13 mouse cellular contexts compared by ENCODE assay signal in the genomic region with DNA sequence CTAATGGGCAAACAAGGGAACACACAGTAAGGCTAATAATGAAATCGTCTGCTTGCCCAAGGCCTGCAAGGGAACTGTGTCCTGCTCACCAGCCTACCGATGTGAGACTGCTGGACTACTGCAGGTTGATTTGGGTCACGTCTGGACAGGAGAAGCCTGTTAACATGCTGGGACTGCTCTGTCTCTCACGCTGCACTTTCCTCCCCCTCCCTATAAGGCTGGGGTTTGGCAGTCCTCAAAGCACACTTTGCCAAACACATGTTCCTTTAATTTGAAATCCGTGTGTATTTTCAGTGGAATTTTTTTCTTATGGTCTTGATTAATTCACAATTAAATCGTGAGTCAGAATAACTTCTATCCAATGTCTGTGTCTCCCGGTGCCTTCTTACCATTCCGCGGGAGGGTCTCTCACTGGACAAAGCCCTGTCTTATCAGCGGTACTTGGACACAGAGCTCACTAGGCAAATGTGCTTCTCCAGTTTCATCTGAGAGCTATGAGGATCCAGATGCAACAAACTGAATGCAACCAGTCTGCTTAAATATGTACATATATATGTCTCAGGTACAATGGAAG.
DNase-seq lines count a peak whose midpoint lies in the region; ATAC-seq and TF ChIP-seq lines count a peak whose summit lies in the region.
"Had no signal": no experiment of that assay in that cellular context is flagged by ENCODE, and none has a peak within 500 bp of the region (broad histone marks: within the 10 kb centered on the region; RNA-seq: fewer than 3 reads in every experiment).

No protein-coding gene starts in this region.

- H3K27me3 ChIP-seq in heart, adult 2 months (ENCODE audit: control insufficient read depth, insufficient read depth, low read length): no peaks in the 10 kb centered on the region
- H3K27me3 ChIP-seq: embryonic facial prominence, embryonic 12.5 days; midbrain, embryonic 13.5 days had no signal

- intact Hi-C loops in heart, adult 2 months (cut with DNase I): no loop called here
- intact Hi-C loops in heart, postnatal 25 days (cut with DNase I): no loop called here

- no peak for TF ChIP-seq POLR2A in heart, adult 2 months (IDR thresholded peaks at IDR 0.05; ENCODE audit: insufficient read depth, low read depth, low read length)
- no peak for TF ChIP-seq POLR2A in lung, adult 2 months (IDR thresholded peaks at IDR 0.05; ENCODE audit: borderline replicate concordance, extremely low read depth, low read depth, low read length)

- no peak for TF ChIP-seq CTCF in heart, adult 2 months (IDR thresholded peaks at IDR 0.05)
- no peak for TF ChIP-seq CTCF in lung, adult 2 months (IDR thresholded peaks at IDR 0.05; ENCODE audit: insufficient read depth, low read length)

- H3K4me3 ChIP-seq in heart, adult 2 months: no peak overlapping the region
- H3K4me3 ChIP-seq in lung, adult 2 months (replicated peaks; ENCODE audit: extremely low read depth, low read depth, low read length): no peak overlapping the region
- H3K4me3 ChIP-seq: embryonic facial prominence, embryonic 12.5 days; midbrain, embryonic 13.5 days had no signal

- 29% methylated on average over 10 of the region's 10 CpGs for WGBS in heart, adult 2 months
- WGBS in lung, adult 2 months: 65% methylated on average over 10 of the region's 10 CpGs

- no peaks in the 10 kb centered on the region; the same call in 1 of the 2 replicates for H3K4me1 ChIP-seq in heart, adult 2 months (ENCODE audit: control insufficient read depth, insufficient read depth, low read length)
- no peaks in the 10 kb centered on the region for H3K4me1 ChIP-seq in lung, adult 2 months (ENCODE audit: control insufficient read depth, insufficient read depth, low read length)
- H3K4me1 ChIP-seq: midbrain, embryonic 13.5 days had no signal

- peak; percentile 11 to 21 for DNase-seq in heart, adult 2 months
- DNase-seq in heart, postnatal 25 days (ENCODE audit: low spot score): no peak
- DNase-seq in lung, postnatal 10 days: peak; percentile 33
- DNase-seq in lung, adult 2 months: no peak
- DNase-seq in heart, adult 9 months (ENCODE audit: low spot score in 2 of 2): peak; percentile 1 to 18
- peak; percentile 29 for DNase-seq in skeletal muscle tissue, adult 2 months (ENCODE audit: low read depth, low spot score)
- no peak for DNase-seq in frontal cortex, postnatal 10 days (ENCODE audit: low spot score in 2 of 2)
- DNase-seq: kidney, adult 2 months; lung, postnatal 36 days had no signal

- H3K9ac ChIP-seq in heart, adult 2 months (ENCODE audit: low read depth, low read length): no peak overlapping the region
- H3K9ac ChIP-seq: embryonic facial prominence, embryonic 12.5 days; midbrain, embryonic 13.5 days had no signal

- ATAC-seq in erythroid progenitor cell, adult 5-6 weeks (replicated peaks; ENCODE audit: low FRiP score, poor library complexity, severe bottlenecking): no peak
- ATAC-seq: hindbrain, embryonic 16.5 days; midbrain, embryonic 13.5 days had no signal

- H3K27ac ChIP-seq in heart, adult 2 months: no peak overlapping the region
- H3K27ac ChIP-seq: embryonic facial prominence, embryonic 12.5 days; midbrain, embryonic 13.5 days had no signal

- no peaks in the 10 kb centered on the region for H3K36me3 ChIP-seq in heart, adult 2 months (ENCODE audit: control insufficient read depth, insufficient read depth, low read length)
- H3K36me3 ChIP-seq: embryonic facial prominence, embryonic 12.5 days; midbrain, embryonic 13.5 days had no signal

- TF ChIP-seq EP300 in heart, adult 2 months (IDR thresholded peaks at IDR 0.05; ENCODE audit: insufficient read depth, low read depth, low read length): no peak

- no peaks in the 10 kb centered on the region for H3K79me2 ChIP-seq in heart, adult 2 months (replicated peaks; ENCODE audit: control insufficient read depth, insufficient read depth, low read length)

Comparison
In these comparisons a context has a peak if more than half of its experiments do, and no peak if none do; other contexts are left out.
1. DNase-seq: peak in heart, adult 2 months (2 of 2), lung, postnatal 10 days (single experiment), heart, adult 9 months (2 of 2) and skeletal muscle tissue, adult 2 months (single experiment); none in heart, postnatal 25 days (single experiment), lung, adult 2 months (single experiment) and frontal cortex, postnatal 10 days (0 of 2).